Mouse (Mus musculus) C2C12 (cell line): ENCODE measurements around the gene Iffo2.

Experiments used
- CTCF ChIP-seq: IDR thresholded peaks from one replicate; pipeline ENCODE4 v1.5.1; 2011; ENCODE audit not compliant: control insufficient read depth, insufficient read depth, insufficient read length
- FOSL1 ChIP-seq: IDR thresholded peaks from one replicate; pipeline ENCODE4 v1.8.0; 2011; ENCODE audit warnings: mild to moderate bottlenecking, low read length; ENCODE audit not compliant: poor library complexity, insufficient read depth, severe bottlenecking
- MAX ChIP-seq: IDR thresholded peaks from one replicate; pipeline ENCODE4 v1.6.1; 2011; ENCODE audit warnings: mild to moderate bottlenecking, control low read depth
- MYOD1 ChIP-seq: IDR thresholded peaks from one replicate; pipeline ENCODE4 v1.6.1; 2011; ENCODE audit warnings: low read depth; ENCODE audit not compliant: control insufficient read depth, insufficient read length
- MYOG ChIP-seq: IDR thresholded peaks from one replicate; pipeline ENCODE4 v1.6.1; 2011; ENCODE audit not compliant: control insufficient read depth, insufficient read length; ENCODE audit errors: extremely low read depth
- USF1 ChIP-seq: IDR thresholded peaks from one replicate; pipeline ENCODE4 v1.6.1; 2011; ENCODE audit warnings: low read depth, mild to moderate bottlenecking, control low read depth, moderate library complexity

- TF ChIP-seq CTCF = no peak
- TF ChIP-seq FOSL1 = no peak
- TF ChIP-seq MAX = no peak
- no peak for TF ChIP-seq USF1
- TF ChIP-seq MYOD1 = no peak
- TF ChIP-seq MYOG = no peak
Observed at GRCm38 (mm10) chr4:139581427-139582051, 51.2 kb downstream of the Iffo2 start.
